Mouse (Mus musculus) regulatory T cell (primary cell): ENCODE measurements around the gene Otud7a.

Experiments
- in situ Hi-C: fragments of 300-600 bp; cut with MboI, MseI; formaldehyde crosslinking; loops from one replicate; pipeline ENCODE4 v1.15.1; 2025; ENCODE audit warnings: high pct_unique_total_duplicates

Gene Otud7a

DNA sequence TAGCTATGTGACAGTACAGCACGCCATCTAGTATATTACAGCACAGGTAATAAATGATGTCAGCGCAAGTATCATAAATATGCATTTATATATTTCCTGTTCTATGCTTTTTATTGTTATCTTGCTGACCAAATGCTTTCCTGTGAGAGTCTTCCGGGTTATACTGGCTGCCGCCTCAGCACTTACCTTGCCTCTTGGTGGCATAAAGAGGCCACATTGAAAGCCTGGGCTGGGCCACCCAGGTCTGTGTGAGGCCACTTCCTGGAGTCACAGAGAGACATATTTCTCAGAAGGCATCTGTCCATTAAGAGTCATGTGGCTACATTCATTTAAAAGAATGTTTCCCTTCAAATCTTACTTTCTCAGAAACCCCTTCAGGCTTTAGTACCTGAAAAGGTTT is 242.5 kb downstream of the Otud7a start:
- in situ Hi-C loops = no loop called here

DNA sequence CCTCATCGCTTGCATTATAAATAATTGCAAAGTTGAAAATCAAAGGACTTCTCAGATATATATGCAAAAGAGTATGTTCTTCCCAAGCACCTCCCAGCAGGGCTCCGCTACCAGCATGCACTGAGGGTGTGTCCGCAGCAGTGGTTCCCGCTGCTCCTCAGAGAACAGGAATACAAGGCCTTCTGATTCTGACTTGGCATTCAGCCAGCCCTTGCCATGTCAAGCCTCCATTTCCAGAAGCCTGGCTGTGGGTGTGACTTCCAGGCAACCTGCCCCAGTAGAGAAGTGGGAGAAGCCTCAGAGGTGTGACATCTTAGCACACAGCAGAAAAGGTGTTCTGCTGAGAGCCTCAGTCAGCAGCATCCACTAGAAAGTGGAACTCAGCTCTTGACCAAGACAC is 253.4 kb downstream of the Otud7a start:
- in situ Hi-C loops = no loop called here

DNA sequence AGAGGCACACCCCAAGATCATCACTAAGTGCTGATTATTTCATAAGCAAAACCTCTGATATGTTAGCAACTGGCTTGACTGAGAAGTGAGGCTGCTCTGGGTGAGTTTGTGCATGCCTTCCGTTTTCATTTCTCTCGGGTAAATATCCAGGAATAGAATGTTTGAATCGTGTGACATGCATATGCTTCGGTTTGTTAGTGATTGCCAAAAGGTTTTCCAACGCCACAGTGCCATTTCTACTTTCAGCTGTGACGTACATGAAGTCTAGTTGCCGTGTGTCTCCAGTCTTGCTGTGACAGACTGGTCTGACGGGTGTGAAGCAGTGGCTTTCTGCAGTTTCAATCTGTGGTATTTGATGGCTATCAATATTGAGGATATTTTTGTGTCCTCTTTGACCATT is 273.4 kb downstream of the Otud7a start:
- in situ Hi-C loops = no loop called here

DNA sequence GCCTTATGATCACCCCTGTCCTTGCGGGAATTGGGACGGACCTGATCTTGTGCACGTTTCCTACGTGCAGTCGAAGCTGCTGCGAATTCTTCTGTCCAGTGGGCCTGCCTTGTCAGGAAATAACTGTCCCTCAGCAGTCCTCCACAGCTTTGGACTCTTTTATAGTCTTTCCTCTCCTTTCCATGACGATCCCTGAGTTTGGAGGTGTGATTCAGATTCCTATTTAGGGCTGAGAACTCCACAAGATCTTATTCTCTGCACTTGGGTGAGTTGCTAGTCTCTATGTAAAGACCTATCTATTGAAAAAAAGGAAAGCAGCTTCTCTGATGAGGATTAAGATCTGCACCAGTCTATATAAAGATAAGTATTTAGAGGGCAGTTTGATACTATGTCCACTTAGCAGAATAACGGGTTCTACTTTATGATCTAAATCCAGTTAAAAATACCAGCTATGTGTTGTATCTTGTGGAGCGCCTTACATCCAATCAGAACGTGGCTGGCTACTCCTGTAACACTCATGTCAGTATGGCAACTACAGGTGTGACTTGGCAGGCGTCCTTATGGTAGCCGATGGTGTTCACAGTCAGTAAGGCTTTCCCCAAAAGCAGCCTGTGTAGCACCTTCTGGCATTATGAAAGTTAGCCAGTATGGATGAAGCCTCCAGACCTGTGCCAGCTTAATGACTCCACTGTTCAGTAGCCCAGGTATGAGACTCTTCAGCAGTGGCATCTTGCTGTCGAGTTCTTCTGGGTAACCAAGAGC is 274.8 kb downstream of the Otud7a start:
- in situ Hi-C loops = no loop called here

DNA sequence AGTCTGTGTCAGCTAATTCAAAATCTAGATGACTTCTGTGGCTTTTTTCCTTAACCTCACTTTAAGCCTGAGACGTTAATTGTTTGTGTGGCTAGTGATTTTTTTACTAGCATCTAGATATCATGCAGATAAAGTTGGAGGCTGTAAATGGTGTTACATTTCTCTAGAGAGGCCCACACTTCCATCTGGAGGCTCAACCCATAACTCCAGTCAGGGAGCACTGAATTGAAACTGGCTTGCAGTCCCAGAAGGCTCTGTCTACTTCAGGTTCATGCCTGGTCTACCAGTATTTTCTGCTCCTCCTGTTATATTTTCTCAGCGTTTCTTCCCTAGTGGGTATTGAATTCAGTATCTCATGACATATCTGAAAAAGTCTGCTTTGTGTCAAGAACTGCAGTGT is 276.1 kb downstream of the Otud7a start:
- in situ Hi-C loops = no loop called here

DNA sequence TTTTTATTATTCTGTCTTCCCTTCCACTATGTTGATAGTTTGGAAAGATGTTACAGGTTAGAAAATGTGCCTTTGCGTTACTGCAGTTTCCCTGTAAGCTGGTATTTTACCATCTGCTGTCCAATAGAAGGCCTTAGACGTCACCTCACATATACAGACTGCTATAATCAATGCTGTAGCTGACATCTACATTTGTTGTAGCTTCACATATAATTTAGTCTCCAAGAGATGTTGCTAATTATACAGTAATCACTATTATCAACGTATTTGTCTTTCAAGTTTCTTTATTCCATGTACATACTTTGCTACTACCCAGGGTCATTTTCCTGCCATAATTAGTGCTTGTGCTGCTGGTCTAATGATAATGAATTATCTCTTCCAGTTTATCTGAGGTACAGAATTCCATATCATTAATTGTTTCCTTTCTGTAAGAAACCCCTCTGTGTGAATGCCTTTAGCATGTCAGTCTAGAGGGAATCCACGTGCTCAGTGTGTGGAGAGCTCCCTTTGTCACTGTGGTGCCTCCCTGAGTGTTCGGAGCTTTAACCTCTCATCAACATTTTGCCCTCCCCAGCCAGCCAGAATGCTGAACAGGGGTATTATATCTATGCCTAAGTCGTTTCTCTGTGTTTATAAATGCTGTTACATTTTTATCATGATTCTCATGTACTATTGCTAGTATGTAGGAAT is 280.6 kb downstream of the Otud7a start:
- in situ Hi-C loops = no loop called here

DNA sequence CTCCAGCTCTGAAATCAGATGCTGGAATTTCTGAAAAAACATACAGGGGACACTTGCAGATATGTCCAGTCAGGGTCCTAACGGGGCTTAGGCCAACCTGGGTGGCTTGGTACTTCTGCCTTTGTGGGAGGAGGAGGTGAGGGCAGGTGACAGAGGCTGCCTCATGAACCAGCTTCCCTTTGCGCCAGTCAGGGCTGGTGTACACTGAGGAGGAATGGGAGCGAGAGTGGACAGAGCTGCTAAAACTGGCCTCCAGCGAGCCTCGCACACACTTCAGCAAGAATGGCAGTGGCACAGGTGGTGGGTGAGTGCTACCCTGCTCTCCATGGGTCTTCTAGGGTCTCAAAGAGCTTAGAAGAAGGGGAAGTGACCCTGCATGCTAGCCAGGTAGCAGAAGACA is 285.1 kb downstream of the Otud7a start:
- in situ Hi-C loops = loop anchor here (10.0 kb wide), 1 partner anchor 1005 kb away; no protein-coding TSS in a partner anchor

DNA sequence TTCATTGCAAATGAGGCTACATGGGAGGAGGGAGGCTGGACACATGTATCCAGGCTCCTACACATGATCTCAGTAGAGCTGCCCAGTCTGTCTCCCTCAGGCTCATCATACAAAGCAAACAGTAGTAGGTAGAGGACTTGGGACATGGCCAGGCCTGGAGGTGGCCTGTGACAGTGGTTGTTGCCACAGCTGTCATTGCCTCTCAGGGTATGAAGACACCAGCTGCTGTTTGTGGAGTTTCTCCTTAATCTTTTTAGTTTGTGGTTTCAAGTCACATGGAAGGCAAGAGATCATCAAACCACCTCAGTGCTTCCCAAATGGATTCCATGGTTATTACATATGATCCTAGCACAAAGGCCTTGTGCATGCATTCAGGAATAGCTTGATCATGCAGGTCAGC is 285.5 kb downstream of the Otud7a start:
- in situ Hi-C loops = loop anchor here (10.0 kb wide), 1 partner anchor 1005 kb away; no protein-coding TSS in a partner anchor

DNA sequence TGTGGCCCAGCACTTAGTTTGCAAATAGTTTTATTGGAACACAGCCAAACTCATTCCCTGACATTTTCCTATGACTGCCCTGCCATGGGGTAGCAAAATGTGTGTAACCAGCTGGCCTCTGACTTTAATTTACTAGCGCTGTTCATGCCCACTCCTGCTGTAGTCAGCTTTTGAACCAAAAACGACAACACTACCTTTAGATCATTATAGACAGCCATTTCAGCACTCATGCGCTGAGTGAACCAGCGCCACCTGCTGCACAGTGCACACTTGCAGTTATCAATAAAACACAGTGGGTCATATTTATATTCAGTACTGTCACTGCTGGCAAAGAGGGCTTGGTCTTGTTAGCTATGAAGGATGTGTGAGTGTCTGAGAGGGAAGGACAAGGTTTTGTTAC is 293.2 kb downstream of the Otud7a start:
- in situ Hi-C loops = loop anchor here (10.0 kb wide), 1 partner anchor 997 kb away; no protein-coding TSS in a partner anchor

DNA sequence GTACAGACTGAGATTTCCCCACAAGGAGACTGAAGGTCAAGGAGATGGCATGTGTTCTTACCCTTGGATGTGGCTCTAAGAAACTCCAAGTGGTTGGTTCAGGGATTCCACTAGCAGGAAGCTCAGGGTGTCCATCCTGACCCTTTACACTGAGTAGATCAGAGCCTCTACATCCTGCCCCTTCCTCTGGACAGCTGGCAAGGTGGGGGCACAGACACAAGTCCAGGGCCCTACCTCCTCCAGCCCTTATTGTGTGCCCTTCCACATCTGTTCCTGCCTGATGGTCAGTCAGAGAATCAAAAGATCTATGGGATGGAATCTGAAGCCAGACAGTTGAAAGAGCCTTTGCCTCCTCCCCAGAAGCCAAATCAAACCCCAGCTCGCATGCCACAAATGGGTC is 293.6 kb downstream of the Otud7a start:
- in situ Hi-C loops = loop anchor here (10.0 kb wide), 1 partner anchor 997 kb away; no protein-coding TSS in a partner anchor

DNA sequence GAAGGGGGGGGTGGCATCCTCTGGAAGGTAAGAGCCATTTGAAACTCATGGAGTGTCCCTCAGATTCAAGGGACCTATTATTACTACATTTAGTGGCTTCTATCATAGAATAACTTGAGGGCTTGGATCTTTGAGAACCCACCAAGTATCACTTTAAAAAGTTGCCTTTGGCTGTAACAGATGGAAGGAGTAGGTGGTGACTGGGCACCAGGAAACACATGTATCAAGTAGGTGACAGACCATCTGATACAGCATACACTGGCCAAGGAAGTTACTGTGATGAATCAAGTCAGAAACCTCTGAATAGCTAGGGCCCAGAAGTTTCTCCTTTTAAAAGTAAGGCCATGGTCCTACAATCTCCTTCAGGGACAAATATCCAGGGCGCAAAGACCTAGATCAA is 298.6 kb downstream of the Otud7a start:
- in situ Hi-C loops = no loop called here

DNA sequence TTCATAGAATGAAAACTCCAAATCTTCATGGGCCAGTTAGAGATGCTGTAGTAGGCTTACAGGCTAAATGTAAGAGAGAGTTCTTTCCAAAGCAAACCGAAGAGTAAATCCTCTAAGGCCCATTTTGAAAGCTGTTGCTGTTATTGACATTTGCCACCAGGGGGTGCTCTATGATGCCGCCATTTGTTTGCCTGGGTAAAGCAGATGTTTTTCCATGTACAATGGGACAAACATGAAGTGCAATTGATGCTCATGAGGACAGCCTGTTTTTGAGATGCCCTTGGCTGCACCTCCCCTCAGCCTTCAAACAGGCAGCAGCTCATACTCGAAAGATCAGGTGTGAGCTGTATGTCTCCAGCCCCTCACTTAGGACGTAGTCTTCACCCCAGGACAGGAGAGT is 307.5 kb downstream of the Otud7a start:
- in situ Hi-C loops = loop anchor here (5.0 to 10.0 kb wide), 3 partner anchors 303 to 530 kb away; no protein-coding TSS in a partner anchor

DNA sequence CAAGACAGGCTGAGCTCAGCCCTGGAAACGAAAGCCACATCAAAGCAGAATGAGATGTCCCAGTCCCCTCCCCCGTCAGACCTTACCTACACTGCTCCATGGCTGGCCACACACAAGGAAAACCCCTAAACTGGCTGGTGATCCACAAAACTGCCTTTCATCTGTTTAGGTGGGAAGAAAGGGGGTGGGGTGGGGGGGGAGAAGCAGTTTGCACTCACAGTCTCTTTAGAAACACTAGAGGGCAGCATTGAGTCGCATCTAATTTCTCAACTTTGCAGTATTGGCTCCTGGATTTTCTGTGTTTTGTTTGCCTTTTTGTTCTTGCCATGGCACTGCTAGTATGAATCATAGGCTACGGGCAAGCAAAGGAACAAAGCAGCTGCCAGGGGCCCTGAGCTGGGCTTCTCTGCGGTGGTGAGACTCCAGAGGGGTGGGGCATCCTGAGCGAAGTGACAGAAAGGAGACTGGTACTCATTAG is 308.8 kb downstream of the Otud7a start:
- in situ Hi-C loops = loop anchor here (5.0 to 10.0 kb wide), 3 partner anchors 301 to 529 kb away; no protein-coding TSS in a partner anchor

DNA sequence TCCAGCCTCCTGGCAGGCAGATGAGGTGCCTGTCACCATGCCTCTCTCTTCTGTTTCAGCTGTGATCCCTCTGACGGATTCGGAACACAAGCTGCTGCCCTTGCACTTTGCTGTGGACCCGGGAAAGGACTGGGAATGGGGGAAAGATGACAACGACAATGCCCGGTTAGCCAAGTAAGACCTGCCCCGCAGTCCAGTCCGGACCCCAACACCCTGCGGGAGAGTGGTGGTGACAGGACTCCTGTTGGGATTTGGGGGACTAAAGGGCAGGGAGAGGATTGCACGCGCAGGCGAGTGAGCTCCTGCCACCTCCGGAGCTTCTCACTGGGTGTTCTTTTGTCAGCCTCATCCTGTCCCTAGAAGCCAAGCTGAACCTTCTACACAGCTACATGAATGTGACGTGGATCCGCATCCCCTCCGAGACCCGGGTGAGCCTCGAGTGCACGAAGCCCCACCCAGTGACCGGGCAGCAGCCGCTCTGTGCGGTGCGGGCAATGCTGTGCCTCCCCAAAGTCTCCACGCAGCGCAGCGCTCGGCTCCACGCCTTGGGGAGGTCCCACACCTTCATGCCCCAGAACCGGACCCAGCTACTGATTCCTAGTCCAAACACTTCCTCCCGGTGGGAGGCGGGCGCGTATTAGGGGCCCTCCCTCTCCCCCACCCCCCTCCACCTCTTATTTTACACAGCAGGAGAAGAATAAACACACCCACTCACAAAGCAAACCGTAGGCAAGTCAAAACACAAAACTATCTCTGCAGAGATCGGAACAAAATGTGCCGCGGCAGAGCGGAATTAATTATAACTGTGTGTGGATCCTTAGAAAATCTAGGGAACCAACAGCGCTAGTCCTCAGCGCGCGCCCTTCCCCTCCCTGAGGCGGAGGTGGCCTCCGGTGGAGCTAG is 310.3 kb downstream of the Otud7a start:
- in situ Hi-C loops = loop anchor here (5.0 to 10.0 kb wide), 4 partner anchors 62 to 527 kb away; no protein-coding TSS in a partner anchor

DNA sequence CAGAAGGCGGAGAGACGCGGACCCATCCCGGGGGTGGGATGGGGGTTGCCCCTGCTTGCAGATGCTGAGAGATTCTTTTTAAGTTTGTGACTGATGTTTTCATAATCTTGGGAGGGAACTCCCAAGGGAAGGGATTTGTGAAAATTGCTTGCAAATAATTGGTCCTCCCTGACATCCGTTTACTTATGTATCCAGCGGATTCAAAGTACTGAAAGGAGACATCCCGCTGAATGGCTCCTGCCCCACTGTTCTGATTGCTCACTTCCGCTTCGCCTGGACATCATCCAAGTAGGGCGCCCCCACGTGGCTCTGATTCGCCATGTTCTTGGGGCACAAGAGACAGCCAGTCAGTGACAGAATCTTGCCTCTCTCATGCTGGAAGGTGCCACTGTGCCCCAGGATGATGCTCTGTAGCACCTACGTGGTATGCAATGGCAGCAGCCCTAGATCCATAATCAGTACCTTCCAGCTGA is 311.0 kb downstream of the Otud7a start:
- in situ Hi-C loops = loop anchor here (5.0 to 10.0 kb wide), 2 partner anchors 62 to 299 kb away; no protein-coding TSS in a partner anchor

DNA sequence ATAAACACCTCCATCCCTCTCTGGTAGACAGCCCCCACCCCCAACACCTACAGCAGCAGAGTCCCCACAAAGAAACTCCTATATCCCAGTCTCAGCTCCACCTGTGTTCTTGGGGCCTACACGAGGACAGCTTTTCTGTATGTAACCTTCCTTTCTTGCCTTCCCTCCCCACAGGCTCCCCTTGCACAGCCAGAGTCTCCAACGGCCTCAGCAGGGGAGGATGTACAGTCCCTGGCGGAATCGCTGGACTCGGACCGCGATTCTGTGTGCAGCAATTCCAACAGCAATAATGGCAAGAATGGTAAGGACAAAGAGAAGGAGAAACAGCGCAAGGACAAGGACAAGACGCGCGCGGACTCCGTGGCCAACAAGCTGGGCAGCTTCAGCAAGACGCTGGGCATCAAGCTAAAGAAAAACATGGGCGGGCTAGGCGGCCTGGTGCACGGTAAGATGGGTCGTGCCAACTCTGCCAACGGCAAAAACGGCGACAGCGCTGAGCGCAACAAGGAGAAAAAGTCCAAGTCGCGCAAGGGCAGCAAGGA is 312.7 kb downstream of the Otud7a start:
- in situ Hi-C loops = loop anchor here (5.0 to 10.0 kb wide), 2 partner anchors 60 to 298 kb away; no protein-coding TSS in a partner anchor

DNA sequence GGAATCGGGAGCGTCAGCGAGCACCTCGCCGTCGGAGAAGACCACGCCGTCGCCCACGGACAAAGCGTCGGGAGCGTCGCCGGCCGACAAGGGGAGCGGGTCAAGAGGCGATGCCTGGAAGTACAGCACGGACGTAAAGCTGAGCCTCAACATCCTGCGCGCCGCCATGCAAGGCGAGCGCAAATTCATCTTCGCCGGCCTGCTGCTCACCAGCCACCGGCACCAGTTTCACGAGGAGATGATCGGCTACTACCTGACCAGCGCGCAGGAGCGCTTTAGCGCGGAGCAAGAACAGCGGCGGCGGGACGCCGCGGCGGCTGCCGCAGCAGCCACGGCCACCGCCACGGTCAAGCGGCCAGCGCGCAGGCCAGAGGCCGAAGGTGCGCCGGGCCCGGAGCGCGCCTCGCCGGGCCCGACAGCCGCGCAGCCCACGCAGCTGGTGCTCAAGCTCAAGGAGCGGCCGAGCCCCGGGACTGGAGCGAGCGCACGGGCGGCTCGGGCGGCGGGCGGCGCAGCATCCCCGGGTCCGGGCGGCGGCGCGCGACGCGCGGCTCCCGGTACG is 313.2 kb downstream of the Otud7a start:
- in situ Hi-C loops = loop anchor here (5.0 to 10.0 kb wide), 2 partner anchors 60 to 297 kb away; no protein-coding TSS in a partner anchor

DNA sequence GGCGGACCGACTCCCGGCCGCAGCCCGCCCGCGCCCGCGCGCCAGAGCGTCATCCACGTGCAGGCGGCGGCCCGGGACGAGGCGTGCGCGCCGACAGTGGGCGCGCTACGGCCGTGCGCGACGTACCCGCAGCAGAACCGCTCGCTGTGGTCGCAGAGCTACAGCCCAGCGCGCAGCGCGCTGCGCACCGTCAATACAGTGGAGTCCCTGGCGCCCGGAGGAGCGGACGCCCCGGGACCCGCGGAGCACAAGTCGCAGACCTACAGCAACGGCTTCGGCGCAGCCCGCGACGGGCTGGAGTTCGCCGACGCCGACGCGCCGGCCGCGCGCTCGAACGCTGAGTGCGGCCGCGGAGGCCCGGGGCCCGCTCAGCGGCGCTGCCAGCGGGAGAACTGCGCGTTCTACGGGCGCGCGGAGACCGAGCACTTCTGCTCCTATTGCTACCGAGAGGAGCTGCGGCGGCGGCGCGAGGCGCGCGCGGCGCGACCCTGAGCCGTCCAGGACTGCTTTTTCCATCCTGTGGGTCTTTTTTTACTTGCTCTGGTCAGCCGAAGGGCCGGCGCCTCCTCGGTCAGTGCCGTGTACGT is 313.8 kb downstream of the Otud7a start:
- in situ Hi-C loops = loop anchor here (5.0 to 10.0 kb wide), 2 partner anchors 59 to 296 kb away; no protein-coding TSS in a partner anchor

DNA sequence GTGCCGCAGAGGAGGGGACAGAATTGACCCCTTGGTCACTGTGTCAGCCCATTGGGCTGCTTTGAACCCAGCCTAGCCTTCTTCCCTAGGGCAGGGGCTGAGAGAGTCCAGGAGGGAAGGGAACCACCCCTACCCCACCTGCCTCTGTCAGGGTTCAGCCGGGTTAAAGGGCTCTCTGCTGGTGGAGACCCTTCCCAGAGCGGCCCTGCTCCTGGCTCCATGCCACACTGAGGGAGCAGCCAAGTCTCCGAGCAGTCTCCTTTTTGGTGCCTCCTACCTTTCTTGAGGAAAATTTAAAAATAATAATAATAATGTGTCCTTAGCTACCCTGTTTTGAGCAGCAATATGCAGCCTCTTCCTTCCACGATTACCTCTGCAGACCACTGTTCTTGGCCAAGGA is 315.1 kb downstream of the Otud7a start:
- in situ Hi-C loops = loop anchor here (5.0 to 10.0 kb wide), 2 partner anchors 58 to 295 kb away; no protein-coding TSS in a partner anchor

DNA sequence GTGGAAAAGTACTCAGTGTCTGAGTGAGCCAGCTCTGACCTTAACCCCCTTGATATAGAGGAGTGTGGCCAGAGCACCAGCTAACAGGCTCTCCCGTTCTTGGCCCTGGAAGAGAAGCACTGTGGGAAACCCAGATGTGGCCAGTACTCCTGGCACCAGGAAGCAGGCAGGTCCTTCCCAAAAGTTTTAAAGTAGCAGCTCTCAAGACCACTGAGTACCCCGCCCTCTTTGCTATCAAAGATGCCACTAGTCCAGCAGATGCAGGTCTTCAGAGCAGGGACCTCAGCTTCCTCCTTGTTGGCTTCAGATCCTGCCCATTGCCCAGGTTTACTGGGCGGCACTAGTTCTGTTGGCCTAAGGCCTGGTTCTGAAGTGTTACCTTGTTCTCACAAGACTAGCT is 318.0 kb downstream of the Otud7a start:
- in situ Hi-C loops = no loop called here
